Mouse (Mus musculus) left cerebral cortex, adult 8-10 months (tissue): ENCODE results near the gene Dnah8. TPM values are rescaled to one million over a fixed set of nuclear protein-coding genes. Genes with fewer than 3 reads are reported as not detected.

Experiments
- DNase-seq, 2 experiments: peaks; one replicate each; pipeline ENCODE4 v3.0.0; 2022; ENCODE audit warnings: low spot score in 2 of 2
- total RNA-seq, 4 experiments: library from RNA; stranded (reverse); gene quantifications; 2 replicates each; pipeline ENCODE4 v1.2.4; 2022

Gene Dnah8
- total RNA-seq, 4 experiments from 2014 or later: 0.91 to 1.9 (median 1.7) TPM

- DNase-seq: no peak
Measured at GRCm38 (mm10) chr17:30809926-30810660, 185.9 kb downstream of the Dnah8 start.

- DNase-seq: no peak
Measured at GRCm38 (mm10) chr17:30818543-30818942, 194.4 kb downstream of the Dnah8 start.

- no peak for DNase-seq
Measured at GRCm38 (mm10) chr17:30819134-30819533, 195.0 kb downstream of the Dnah8 start.

- no peak for DNase-seq
Measured at GRCm38 (mm10) chr17:30821115-30821514, 197.0 kb downstream of the Dnah8 start.

- DNase-seq: no peak
Measured at GRCm38 (mm10) chr17:30824473-30824872, 200.3 kb downstream of the Dnah8 start.

GRCm38 (mm10) chr17:30825731-30826304 is 201.7 kb downstream of the Dnah8 start:
- no peak for DNase-seq

- no peak for DNase-seq
Measured at GRCm38 (mm10) chr17:30831170-30831569, 207.0 kb downstream of the Dnah8 start.

GRCm38 (mm10) chr17:30835419-30835818 is 211.3 kb downstream of the Dnah8 start:
- no peak for DNase-seq

- DNase-seq: no peak
Measured at GRCm38 (mm10) chr17:30837031-30837430, 212.9 kb downstream of the Dnah8 start.

GRCm38 (mm10) chr17:30840046-30840445 is 215.9 kb downstream of the Dnah8 start:
- DNase-seq: no peak

- no peak for DNase-seq
Measured at GRCm38 (mm10) chr17:30842312-30842711, 218.2 kb downstream of the Dnah8 start.

- DNase-seq: no peak
Measured at GRCm38 (mm10) chr17:30844321-30844791, 220.2 kb downstream of the Dnah8 start.

- DNase-seq: no peak
Measured at GRCm38 (mm10) chr17:30847498-30847897, 223.3 kb downstream of the Dnah8 start.

- DNase-seq: no peak
Measured at GRCm38 (mm10) chr17:30848086-30848485, 223.9 kb downstream of the Dnah8 start.

- no peak for DNase-seq
Measured at GRCm38 (mm10) chr17:30848804-30849203, 224.7 kb downstream of the Dnah8 start.

GRCm38 (mm10) chr17:30849813-30850212 is 225.7 kb downstream of the Dnah8 start:
- no peak for DNase-seq

- DNase-seq: no peak
Measured at GRCm38 (mm10) chr17:30852345-30852744, 228.2 kb downstream of the Dnah8 start.

- DNase-seq: no peak
Measured at GRCm38 (mm10) chr17:30857347-30857746, 233.2 kb downstream of the Dnah8 start.

GRCm38 (mm10) chr17:30858586-30859259 is 234.6 kb downstream of the Dnah8 start:
- no peak for DNase-seq

GRCm38 (mm10) chr17:30859989-30860585 is 235.9 kb downstream of the Dnah8 start:
- no peak for DNase-seq

GRCm38 (mm10) chr17:30860606-30861005 is 236.5 kb downstream of the Dnah8 start:
- DNase-seq: no peak

- DNase-seq: no peak
Measured at GRCm38 (mm10) chr17:30866281-30866680, 242.1 kb downstream of the Dnah8 start.
